Mouse (Mus musculus): ENCODE data around the gene Add3.

DNA sequence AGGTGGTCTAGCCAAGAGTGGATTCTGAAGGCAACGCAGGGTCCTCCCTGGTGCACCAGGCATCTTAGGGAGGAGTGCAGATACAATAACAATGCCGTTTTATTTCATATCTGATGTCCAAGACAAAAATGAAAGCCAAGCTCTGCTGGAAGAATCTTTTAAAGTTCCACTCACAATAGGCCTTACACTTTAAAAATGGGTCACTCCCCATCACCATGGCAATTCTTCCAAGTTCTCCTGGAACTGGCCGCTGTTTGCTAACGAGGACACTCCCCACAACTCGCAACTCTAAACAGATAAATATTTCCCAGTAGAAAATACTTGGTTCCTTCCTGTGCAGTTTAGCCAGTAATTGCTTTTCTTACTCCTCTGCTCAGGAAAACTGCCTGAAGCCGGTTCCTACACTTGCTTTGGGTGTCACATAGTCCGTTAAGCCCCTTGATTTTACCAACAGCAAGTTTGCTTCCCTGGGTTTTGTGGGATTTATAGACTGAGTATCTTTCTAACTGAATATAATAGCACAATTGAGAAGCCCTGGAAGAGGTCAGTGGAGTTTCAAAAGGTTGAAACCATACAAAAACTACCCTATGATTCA is 28.1 kb upstream of the Add3 start:
- TF ChIP-seq CTCF (IDR thresholded peaks at IDR 0.05; ENCODE audit: insufficient read depth, low read depth, low read length), result no peak
- TF ChIP-seq POLR2A (IDR thresholded peaks at IDR 0.05; ENCODE audit: insufficient read depth, low read depth, low read length), result no peak

Measured in olfactory bulb, adult 2 months (tissue).